Mouse (Mus musculus) kidney, postnatal 0 days (tissue): ENCODE measurements around the gene Hpdl. TPM values are rescaled to one million over a fixed set of nuclear protein-coding genes. Genes with fewer than 3 reads are reported as not detected.

ENCODE experiments used
- ATAC-seq: fragments of 200-750 bp; cut with Nextera tagmentation; replicated peaks from 2 replicates; pipeline ENCODE4 v1.8.0; 2017; ENCODE audit warnings: low read depth, moderate number of reproducible peaks, moderate TSS enrichment, moderate library complexity; ENCODE audit not compliant: low FRiP score
- DNase-seq: peaks from one replicate; pipeline ENCODE4 v3.0.0-alpha.2; 2016; ENCODE audit warnings: low spot score
- H3K27ac ChIP-seq: fragments of 300-500 bp; sonication (generic); 2 replicates; pipeline ENCODE4 v1.5.1; 2014; ENCODE audit warnings: mild to moderate bottlenecking
- H3K27me3 ChIP-seq: fragments of 300-500 bp; sonication (generic); 2 replicates; pipeline ENCODE4 v1.6.1; 2014; ENCODE audit warnings: low read length, mixed read lengths; ENCODE audit not compliant: insufficient read depth
- H3K36me3 ChIP-seq: fragments of 300-500 bp; sonication (generic); 2 replicates; pipeline ENCODE4 v1.6.1; 2014; ENCODE audit warnings: low read length, mixed read lengths; ENCODE audit not compliant: insufficient read depth
- H3K4me1 ChIP-seq: fragments of 300-500 bp; sonication (generic); replicated peaks from 2 replicates; pipeline ENCODE4 v1.6.1; 2014; ENCODE audit warnings: antibody characterized with exemption, low read length, mixed read lengths; ENCODE audit not compliant: insufficient read depth
- H3K4me2 ChIP-seq: fragments of 300-500 bp; sonication (generic); 2 replicates; pipeline ENCODE4 v1.6.1; 2014; ENCODE audit warnings: mild to moderate bottlenecking, low read length, moderate library complexity, mixed read lengths
- H3K4me3 ChIP-seq: fragments of 300-500 bp; sonication (generic); replicated peaks from 2 replicates; pipeline ENCODE4 v1.5.1; 2014; ENCODE audit warnings: low read depth, low read length
- H3K9ac ChIP-seq: fragments of 300-500 bp; sonication (generic); 2 replicates; pipeline ENCODE4 v1.6.1; 2014; ENCODE audit warnings: low read depth, low read length
- H3K9me3 ChIP-seq: fragments of 300-500 bp; sonication (generic); replicated peaks from 2 replicates; pipeline ENCODE4 v1.6.1; 2016; ENCODE audit warnings: low read length, inconsistent platforms, mixed read lengths
- CTCF ChIP-seq: IDR thresholded peaks from 2 replicates; pipeline ENCODE4 v1.5.1; 2016; ENCODE audit warnings: antibody characterized with exemption, low read depth, mild to moderate bottlenecking, moderate library complexity
- WGBS: fragments of 180-500 bp; shearing (Covaris S2); extraction: QIAGEN DNeasy Blood & Tissue Kit; methylation state at CpG from one replicate; pipeline ENCODE4 v1.1.7; 2014; 5-methylcytosine and 5-hydroxymethylcytosine counted together
- polyA plus RNA-seq: library from polyadenylated mRNA; unstranded; fragments of >200 nt; fragmentation: Nextera tagmentation; extraction: Ambion mirVana; gene quantifications from 2 replicates; pipeline ENCODE4 v1.2.1, GENCODE M21; 2015

The Hpdl gene
- polyA plus RNA-seq, 1 experiment from 2014 or later = 2.3 TPM

DNA sequence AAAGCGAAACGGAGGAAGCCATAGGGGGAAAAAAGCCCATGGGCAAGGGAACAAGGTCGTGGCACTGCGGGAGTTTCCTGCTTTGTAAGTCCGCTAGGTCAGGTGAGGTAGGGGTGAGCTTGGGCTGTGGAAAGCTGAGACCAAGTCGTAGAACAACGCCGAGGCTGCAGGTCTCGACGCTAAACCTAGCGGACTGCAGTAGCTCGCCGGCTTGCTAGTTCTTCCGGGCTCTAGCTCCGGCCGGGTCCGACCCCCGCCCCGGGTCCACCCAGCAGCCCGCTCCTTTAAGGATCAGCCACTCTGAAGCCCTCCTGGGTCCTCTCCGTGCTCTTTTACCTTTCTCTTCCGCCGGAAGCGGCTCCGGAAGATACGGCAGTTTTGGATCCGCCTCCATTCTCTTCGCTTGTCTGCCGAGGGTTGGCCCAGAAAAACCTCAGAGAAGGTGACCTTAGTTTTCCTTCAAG is 3.1 kb upstream of the Hpdl start:
- 2% methylated on average over 29 of the region's 29 CpGs for WGBS
- peak overlapping the region; percentile 82 for H3K4me2 ChIP-seq
- H3K9me3 ChIP-seq = no peaks in the 10 kb centered on the region
- peak overlapping the region; percentile 74 for H3K9ac ChIP-seq
- TF ChIP-seq CTCF = no peak
- H3K27ac ChIP-seq = peak overlapping the region; percentile 86
- H3K4me1 ChIP-seq = no peaks in the 10 kb centered on the region
- ATAC-seq (peak; percentile 40), DNase-seq (peak; percentile 80)
- H3K4me3 ChIP-seq = peak overlapping the region; percentile 46
- no peaks in the 10 kb centered on the region for H3K36me3 ChIP-seq
- H3K27me3 ChIP-seq = no peaks in the 10 kb centered on the region

DNA sequence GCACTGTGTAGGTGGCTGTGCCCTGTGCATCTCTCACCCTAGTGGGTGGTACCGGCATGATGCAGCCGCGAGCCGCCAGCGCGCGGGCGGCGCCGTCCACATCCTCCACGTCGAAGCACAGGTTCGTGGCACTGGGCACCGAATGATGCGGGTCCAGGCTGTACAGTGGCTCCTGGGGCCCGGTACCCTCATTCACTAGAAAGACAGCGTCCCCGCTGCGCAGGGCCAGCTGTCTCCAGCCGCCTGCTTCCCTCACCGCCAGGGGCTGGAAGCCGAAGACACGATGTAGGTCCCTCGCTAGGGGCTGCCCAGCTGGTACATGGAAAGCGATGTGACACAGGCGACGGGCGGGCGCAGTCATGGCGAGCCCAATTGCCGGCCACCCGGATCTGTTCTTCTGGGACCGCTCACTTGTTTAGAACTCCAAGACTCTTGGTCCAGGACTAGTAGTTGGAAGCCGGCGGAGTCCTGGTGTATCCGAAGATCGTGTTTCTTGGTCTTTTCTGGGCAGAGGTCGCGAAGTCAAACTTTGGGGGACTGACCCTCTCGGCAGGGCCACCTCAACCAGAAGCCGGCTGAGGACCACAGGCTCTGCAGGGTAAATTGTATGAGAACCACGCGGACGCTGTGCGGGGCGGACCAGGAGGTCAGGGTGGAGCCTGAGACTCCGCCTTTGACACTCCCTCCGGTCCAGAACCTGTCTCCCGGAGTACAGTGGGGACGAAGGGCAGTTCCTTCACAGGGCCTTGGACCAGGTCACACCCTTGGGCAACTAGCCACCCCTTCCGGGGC is 409 bp downstream of the Hpdl start:
- no peaks in the 10 kb centered on the region for H3K4me1 ChIP-seq
- H3K4me2 ChIP-seq = peak overlapping the region; percentile 91
- H3K27ac ChIP-seq = no peak overlapping the region
- peak overlapping the region; percentile 42 for H3K4me3 ChIP-seq
- DNase-seq (peak; percentile 75), ATAC-seq (peak; percentile 85)
- H3K9me3 ChIP-seq = no peaks in the 10 kb centered on the region
- WGBS = under 1% methylated on average over 51 of the region's 51 CpGs
- H3K9ac ChIP-seq = peak overlapping the region; percentile 44
- peak; percentile 52 for TF ChIP-seq CTCF
- H3K36me3 ChIP-seq = no peaks in the 10 kb centered on the region
- no peaks in the 10 kb centered on the region for H3K27me3 ChIP-seq

DNA sequence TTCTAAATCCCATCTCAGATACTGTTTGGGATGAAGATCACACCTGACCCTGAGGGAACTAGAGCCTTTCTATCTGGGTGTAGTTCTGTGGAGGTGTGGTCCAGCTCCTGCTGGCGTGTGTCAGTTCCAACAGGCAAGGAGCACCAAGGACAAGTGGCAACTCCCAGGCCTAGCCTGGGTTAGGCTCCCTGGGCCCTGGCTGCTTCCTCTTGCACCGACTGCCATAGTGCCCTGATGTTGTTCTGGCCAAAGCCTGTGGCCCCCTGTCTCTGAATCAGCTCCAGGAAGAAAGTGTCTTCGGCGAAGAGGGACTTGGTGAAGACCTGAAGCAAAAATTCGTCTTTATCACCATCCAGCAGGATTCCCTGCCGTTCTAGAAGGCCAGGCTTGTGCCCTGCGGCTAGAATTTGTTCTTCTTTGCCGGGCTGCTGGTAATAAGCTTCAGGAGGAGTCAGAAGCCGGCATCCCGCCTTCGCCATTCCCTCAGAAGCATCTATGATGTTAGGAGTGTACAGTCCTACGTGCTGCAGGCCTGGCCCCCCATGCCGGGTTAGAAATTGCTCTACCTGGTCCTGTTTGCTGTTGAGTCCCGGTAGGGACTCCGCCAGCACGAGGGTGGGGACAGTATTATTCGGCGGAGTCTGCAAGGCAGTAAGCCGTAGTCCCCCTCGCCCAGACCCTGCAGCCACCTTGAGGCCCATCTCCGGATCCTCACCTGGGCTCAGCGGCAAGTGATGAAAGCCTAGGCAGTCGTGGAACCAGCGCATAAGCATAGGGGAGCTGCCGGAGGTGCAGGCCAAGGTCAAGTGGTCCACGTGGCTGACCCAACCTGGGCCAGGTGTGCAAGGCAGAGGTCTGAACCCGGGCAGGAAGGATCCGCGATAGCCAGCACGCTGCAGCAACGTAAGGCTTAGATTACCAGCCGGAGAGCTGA is 1.3 kb downstream of the Hpdl start:
- DNase-seq (no peak), ATAC-seq (no peak)
- Histone ChIP-seq H3K27me3 (no peaks in the 10 kb centered on the region), H3K4me2 (peak overlapping the region; percentile 91), H3K4me3 (peak overlapping the region; percentile 42), H3K9ac (peak overlapping the region; percentile 44; the same call in 1 of the 2 replicates), H3K27ac (no peak overlapping the region), H3K4me1 (no peaks in the 10 kb centered on the region), H3K9me3 (no peaks in the 10 kb centered on the region), H3K36me3 (no peaks in the 10 kb centered on the region)
- no peak for TF ChIP-seq CTCF
- 29% methylated on average over 32 of the region's 32 CpGs for WGBS

DNA sequence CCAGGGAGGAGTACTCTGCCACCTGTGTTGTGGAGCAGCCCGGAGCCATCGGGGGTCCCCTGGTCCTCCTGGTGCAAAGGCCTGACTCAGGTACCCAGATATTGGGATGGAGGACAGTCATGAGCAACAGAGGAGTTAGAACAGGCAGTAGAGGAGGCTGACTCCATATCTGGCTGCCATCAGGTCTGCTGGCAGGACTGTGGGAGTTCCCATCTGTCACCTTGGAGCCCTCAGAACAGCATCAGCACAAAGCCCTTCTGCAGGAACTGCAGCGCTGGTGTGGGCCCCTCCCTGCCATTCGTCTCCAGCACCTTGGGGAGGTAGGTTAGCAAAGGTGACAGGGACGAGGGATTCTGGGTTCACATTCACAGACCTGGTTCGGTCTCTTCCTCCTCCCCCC is 4.0 kb downstream of the Hpdl start:
- H3K27ac ChIP-seq = no peak overlapping the region
- no peak for ATAC-seq
- no peak overlapping the region for H3K9ac ChIP-seq
- no peak for TF ChIP-seq CTCF
- H3K36me3 ChIP-seq = no peaks in the 10 kb centered on the region
- DNase-seq = no peak
- no peaks in the 10 kb centered on the region for H3K27me3 ChIP-seq
- no peak overlapping the region for H3K4me3 ChIP-seq
- no peak overlapping the region for H3K4me2 ChIP-seq
- WGBS = 90% methylated on average over 6 of the region's 6 CpGs
- H3K9me3 ChIP-seq = no peaks in the 10 kb centered on the region
- no peaks in the 10 kb centered on the region for H3K4me1 ChIP-seq

DNA sequence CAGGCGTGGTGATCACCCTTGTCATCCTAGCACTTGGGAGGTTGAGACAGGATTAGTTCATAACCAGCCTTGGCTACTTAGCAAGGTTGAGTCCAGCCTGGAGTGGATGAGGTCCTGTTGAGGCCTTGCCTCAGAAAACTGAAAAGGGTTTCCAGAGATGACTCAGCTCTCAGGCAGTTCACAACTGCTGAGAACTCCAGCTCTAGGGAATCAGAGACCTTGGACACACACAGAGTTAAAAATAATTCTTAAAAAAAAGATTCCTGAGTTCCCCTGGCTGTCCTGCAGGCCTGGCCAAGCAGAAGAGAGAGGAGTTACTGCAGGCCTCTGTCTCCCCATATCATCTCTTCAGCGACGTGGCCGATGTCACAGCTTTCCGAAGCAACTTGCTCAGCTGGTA is 6.2 kb downstream of the Hpdl start:
- no peak for TF ChIP-seq CTCF
- whole genome bisulfite sequencing = 79% methylated on average over 5 of the region's 5 CpGs
- no peak for DNase-seq

DNA sequence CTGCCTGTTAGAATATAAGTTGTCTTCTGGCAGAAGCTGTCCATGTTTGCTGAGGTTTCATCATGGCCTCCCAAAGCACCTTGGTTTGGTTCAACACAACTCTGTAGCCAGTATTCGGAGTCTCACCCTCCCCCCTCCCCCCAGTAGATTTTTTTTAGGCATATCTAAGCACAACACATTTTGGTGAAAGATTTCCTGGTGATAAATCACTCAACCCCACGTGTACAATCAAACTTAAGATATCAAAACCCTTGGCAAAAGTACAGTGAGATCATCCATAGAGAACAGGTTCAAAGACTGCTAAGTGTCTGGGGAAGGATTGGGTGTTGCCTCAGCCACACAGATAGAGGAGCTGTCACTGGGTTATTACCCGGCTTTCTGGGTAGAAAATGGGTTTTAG is 10.5 kb downstream of the Hpdl start:
- no peak overlapping the region for H3K9ac ChIP-seq
- H3K4me3 ChIP-seq = no peak overlapping the region
- H3K9me3 ChIP-seq = no peaks in the 10 kb centered on the region
- H3K36me3 ChIP-seq = 0 out of 2 replicates have a peak, but pooled peaks cover 2% of the 10 kb centered on the region
- no peaks in the 10 kb centered on the region for H3K27me3 ChIP-seq
- no peak overlapping the region for H3K27ac ChIP-seq
- ATAC-seq (no peak), DNase-seq (no peak)
- H3K4me1 ChIP-seq = peaks cover 7% of the 10 kb centered on the region; the same call in 1 of the 2 replicates
- 69% methylated on average over 3 of the region's 3 CpGs for WGBS
- no peak for TF ChIP-seq CTCF
- no peak overlapping the region for H3K4me2 ChIP-seq

More for the DNA sequence above, 6.2 kb downstream of the Hpdl start:
- H3K4me2 ChIP-seq = no peak overlapping the region
- no peak for ATAC-seq
- no peak overlapping the region for H3K9ac ChIP-seq
- no peaks in the 10 kb centered on the region for H3K4me1 ChIP-seq
- no peak overlapping the region for H3K4me3 ChIP-seq
- no peaks in the 10 kb centered on the region for H3K36me3 ChIP-seq
- H3K27ac ChIP-seq = no peak overlapping the region
- no peaks in the 10 kb centered on the region for H3K27me3 ChIP-seq
- no peaks in the 10 kb centered on the region for H3K9me3 ChIP-seq
